Mouse (Mus musculus): ENCODE measurements around the gene Rph3al.

Rph3al gene

DNA sequence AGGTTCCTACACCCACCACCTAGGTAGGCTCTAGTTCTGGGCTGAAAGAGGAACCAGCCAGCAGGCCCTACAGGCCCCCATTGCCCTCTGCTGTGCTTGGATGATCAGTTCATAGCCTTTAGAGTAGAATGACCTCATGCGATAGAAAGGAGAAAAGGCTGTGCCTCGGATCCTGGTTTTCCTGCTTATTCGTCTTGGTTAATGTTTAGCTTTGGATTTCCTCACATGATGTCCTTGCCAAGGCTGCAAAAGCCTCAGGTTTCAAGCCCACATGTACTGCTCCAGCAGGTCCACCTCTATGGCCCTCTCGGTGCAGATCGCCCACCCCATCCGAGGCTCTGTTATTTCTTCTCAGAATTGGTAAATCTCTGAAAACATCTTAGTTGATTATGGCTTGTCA, 33.2 kb downstream of the Rph3al start:
- peak; percentile 20 to 61 for DNase-seq

DNA sequence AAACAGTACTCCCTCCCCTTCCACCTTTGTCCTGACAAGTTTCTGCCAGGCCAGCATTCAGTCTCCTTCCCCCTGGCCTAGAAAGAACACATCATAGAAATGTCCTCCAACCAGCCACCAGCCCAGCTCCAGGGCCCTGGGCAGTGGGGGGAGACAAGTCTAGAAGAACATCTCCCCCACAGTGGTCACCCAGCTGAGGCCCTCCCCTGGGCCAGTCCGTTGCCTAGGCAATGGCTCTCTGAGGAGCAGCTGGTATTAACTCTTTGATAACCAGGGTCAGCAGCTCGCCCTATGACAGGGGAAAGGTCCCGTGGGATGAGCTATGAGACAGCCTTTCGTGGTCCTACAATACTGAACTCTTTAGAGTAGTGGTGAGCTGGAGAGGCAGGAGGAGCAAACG, 33.7 kb downstream of the Rph3al start:
- DNase-seq, result no peak

DNA sequence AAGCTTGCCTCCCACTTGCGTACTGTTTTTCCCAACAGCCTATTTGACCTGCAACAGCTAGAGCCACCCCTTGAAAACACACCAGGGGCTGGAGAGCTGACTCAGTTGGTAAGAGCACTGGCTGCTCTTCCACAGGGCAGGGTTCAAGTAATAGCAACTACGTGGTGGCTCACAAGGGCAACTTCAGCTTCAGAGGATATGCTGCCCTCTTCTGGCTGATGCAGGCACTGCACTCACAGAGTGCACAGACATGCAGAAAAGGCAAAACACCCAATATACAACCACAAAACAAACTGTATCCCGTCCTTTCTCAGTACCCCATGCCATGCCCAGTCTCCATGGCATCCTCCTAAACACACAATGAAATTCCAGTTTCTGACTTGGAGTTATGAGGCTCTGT, 34.7 kb downstream of the Rph3al start:
- DNase-seq, result no peak

DNA sequence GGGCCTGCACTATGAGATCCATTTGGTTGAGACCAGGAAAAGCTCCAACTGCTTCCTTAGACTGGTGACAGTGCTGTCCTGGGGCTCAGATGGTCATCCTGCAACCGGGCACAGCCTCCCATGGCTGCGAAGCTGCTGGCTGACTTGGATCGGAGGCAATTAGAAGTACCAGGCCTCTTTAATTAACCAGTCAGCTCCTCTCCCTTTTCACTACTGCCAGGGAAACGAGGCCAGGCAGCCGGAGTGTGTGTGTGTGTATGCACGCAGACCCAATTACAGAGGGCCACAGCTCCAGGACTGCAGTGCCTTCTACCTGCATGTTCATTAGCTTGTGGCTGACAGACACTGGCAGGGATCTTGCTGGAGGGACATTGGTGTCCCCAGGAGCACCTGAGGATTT, 36.9 kb downstream of the Rph3al start:
- no peak for DNase-seq

DNA sequence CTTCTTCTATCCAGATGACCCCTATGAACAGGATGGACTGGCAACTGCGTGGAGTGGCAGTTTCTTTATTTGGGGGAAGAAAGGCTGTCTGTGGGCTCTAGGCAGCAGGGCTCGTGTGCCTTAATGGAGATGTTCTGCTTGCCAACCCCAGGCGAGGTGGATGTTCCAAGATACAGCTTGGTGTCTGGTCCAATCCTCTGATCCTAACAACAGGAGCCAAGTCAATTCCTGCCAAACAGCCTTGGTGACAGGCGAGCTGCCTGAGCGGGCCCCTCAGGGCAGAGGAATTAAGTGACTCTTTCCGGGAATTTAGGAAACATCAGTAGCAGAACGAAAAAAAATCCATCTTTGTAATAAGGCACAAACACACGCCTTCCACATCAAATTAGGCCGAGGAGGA, 38.6 kb downstream of the Rph3al start:
- DNase-seq, result no peak

DNA sequence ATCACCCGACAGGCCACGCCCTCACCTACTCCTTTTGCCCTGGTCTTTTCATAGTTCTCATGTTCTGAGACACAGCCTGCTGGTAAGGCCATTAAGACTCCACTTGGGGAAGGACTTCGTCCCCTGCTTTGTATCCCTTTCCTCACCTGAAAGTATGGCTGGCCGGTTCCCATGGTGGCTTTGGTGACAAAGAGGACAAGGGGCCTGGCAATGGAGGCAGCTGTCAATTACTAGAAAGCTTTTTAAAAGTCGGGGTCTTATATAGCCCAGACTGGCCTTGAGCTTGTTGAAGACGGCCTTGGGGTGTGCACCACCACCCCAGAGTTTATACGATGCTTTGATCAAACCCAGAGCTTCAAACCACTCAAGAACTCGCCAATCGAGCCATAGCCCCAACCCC, 39.7 kb downstream of the Rph3al start:
- no peak for DNase-seq

DNA sequence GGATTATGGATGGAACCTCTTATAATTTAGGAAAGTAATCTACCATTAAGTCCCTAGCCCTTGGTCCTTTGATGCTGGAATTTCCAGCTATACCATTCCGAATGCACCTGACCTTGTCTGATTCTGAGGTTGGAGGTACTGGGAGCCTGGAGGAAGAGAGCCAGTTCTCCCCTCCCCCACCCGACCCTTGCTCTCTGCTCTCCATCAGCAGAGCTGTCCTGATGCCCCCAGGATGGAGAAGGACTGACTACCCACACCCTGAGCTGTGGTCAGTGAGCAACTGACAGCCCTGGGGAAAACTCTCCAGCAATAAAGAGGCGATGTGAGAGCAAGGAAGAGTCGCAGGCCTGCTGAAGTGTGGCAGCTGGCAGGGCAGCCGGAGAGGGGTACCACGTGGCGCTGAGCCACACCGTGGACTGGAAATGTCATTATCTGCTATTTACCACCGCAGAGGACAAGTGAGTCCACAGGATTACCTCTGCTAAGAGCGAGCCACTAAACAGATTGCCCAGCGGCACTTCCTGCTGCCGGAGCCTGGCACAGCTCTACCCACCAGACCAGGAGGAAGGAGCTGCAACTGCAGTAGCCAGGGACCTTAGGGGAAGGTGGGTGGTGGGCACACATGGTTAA, 43.3 kb downstream of the Rph3al start:
- DNase-seq, result no peak

DNA sequence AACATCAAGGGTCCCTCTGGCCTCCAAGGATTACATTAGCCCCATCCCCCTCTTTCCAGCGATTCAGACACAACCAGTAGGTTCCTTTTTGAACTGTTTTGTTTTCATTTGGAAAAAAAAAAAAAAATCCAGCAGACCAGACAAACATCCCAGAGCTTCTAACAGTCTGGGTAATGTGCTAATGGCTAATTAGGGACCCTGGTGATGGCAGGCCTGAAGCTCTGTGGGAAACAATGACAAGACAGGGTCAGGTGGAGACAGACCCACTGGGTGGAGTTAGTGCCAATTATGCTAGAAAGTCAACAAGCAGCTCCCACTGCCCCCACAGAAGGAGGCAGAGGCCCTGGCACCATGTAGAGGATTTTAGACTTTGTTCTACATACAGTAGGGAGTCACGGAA, 44.3 kb downstream of the Rph3al start:
- DNase-seq, result no peak

DNA sequence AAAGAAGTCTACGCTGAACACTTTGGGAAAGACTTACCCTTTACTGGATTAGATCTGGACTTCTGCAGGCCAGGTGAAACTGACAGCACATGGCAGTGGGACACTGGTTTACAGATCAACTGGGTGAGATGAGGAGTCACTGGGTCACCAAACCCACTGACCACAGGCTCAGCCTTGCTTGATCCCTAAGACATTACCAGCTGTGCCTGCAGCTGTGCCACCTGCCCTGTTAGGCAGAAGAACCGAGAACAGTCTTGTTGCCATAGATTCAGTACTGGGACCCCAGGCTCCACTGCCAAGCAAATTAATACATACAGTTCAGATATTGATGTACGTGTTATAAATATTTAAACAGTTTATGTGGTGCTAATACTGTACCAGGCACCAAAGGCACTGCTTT, 50.9 kb downstream of the Rph3al start:
- DNase-seq, result no peak

DNA sequence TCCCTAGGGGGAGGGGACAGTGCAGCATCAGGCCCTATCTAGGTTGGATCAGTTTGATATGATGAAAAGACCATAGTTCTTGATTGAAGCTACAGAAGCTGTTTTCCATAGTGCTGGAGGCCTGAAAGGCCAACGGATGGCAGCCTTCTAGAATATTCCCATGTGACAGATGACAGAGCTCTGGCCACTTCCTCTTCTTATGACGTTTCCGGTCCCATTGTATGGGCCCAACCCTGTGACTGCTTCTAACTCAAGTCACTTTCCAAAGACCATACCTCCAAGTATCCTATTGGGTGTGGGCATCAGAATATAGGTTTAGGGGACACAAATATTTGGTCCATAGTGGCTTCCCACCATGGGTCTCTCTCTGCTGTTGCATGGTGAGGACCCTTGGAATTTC, 57.0 kb downstream of the Rph3al start:
- DNase-seq, result no peak

DNA sequence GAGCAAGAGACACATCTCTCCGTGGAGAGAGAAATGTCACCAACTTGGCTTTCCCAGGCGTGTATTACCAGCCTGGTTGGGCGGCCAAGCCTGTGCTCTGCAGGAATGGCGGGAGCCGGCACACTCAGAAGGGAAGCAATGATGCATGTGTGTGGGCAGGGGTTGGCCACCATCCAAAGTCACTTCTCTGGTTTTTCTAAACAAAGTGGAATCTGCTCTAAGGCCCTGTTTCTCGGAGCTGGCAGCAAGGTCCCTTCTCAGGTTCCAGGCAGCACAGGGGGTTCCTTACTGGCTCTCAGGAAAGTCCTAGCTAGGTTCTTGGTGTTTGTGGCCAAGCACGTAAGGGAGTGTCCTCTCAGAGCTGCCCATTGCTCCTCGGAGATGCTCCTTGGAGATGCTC, 58.2 kb downstream of the Rph3al start:
- peak; percentile 24 to 29 for DNase-seq

DNA sequence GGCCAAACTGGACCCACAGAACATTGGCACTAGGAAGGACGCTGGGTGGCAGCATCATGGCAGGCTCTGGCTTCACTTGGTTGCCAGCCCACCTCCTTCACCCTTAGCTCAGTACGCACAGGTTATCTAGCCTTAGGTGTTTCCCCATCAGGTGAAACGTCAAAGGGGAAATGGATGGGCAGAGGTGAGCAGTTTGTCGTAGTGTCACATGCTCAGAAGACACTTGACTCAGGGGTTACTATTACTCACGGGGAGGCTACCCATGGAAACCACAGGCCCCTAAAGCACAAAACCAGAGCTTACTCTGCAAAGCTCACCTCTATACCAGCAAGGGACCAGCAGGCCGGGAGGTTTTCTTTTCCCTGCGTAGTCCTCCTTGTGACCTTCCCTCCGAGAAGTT, 59.8 kb downstream of the Rph3al start:
- no peak for DNase-seq

DNA sequence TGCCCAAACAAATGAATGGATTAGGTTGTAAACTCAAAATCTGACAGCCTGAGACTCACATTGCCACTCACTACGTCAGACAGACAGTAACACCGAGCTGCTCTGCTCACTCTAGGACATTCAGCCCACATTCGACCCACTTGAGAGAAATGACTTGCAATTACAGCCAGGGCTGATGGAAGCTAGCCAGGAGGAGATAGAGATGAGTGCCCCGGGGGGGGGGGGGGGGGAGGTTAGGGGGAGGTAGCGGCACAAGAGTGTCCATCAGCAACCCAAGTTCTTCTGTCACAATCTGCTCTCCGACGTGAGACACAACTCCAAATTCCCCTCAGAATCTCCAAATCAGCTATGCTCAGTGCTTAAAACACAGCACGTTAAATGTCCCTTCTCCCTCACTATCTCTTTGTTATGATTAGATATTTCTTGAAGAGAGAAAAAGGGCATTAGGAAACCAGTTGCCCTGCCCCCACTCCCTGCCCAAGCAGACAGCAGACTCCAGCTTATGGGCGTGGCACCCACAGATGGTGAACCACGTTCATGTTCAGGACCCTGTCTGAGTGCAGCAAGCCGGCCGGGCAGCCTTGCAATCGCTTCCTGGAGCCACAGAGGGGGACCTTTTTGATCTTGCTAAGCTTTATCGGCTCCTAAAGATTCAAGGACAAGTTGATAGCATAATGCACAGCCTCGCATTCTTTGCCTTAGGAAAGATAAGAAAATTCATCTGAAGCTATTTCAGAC, 62.0 kb downstream of the Rph3al start:
- peak; percentile 27 to 28 for DNase-seq

DNA sequence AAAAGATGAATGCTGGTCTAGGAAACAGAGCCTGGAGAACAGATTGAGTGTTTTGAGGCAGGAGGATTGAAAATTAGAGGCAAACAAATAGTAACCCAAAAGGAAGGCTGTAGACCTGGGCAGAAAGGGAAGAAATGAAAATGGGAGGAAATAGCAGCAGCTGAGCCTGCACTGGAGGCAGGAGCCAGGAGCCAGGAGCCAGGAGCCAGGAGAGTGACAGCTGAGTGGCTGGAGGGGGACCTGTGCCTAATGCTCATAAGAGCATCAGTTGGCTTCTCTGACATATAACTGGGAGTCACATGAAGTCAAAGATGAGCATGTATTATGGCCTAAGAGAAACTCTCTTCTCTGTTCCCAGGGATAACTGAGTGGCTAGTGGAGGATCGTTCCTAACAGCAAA, 66.5 kb downstream of the Rph3al start:
- DNase-seq, result no peak

DNA sequence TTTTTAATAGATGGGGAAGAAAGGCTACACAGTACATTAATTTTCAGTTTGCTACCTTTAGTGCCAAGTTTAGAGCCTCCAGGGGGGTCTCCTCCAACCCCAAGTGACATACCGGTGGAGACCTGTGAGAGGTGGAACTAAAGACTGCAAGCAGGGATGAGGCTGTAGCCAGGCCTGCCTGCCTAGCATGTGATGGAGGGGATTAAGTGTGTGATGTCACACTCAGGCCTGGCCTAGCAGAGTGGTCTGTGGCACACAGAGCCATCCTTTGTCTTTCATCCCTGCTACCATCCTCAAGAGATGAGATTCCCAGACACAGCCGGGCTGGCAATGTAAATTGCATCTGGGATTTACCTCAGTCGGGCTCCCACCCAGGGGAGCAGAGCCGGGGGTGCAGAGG, 67.3 kb downstream of the Rph3al start:
- DNase-seq, result no peak

DNA sequence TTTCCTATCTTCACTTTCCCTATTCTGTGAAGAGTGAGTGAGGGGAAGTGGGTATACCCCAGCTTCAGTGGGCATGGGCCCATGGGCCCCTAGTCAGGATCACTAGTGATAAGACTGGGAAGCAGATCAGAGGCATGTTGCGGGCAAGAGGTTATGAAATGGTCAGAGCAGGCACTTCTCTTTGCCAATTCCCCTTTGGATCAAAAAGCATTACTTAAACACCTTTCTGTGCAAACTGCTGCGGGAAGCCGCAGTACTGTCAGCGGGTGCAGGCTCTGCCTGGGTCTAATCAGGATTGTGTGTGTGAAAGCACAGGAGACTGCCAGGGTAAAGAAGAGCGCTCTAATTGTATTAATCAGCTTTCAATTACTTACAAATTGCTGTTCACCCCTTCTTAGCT, 67.8 kb downstream of the Rph3al start:
- no peak for DNase-seq

DNA sequence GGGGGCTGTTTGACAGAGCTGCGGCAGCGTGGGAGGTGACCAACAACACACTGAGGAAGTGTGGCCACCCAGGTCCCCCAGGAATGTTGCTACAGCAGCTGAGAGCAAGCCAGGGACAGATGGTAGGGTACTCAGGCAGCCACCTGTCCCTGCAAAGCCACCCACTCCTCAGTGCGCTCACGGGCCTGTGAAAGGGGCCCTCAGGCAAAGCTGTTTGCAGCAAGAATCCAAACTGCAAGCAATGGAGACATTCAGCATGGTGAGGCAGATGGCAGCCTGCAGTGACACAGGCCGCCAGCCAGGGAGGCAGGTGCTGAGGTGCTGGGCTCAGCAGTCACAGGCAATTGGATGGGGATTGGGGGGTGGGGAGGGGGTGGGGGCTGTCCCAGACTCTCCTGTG, 68.3 kb downstream of the Rph3al start:
- no peak for DNase-seq

DNA sequence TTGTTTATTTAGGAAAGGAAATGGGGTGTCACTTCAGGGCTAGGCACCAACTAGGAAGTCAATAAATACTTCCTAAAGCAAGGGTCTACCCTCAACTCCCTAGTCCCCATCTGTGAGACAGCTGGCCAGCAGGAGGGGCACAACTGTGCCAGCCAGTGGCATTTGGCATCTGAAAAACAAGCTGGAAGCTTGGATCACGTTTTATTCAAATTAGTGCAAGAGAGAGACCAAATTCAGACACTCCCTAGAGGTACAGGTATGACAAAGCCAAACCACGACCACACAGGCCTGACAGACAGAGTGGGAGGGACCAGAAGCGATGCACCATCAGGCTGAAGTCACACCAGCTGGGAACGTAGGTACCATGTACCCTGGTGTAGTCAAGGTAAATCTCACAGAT, 71.4 kb downstream of the Rph3al start:
- DNase-seq, result no peak

DNA sequence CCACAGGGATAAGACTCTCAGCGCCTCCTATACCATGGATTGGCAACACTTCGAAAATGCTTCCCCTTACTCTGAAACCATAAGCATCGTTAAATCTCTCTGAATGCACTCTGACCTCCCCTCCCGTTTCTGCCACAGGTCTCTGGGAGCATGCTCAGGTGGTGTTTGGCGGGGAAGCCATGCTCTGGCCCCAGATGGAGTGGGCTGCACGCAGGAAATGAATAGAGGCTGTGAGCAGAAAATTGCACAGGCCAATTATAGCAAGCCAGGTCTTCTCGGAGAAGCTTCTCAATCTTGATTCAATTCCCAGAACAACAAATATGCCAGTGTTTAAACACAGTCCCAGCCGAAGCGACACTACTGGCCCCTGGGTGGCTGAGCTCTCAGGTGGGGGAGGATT, 72.4 kb downstream of the Rph3al start:
- no peak for DNase-seq

DNA sequence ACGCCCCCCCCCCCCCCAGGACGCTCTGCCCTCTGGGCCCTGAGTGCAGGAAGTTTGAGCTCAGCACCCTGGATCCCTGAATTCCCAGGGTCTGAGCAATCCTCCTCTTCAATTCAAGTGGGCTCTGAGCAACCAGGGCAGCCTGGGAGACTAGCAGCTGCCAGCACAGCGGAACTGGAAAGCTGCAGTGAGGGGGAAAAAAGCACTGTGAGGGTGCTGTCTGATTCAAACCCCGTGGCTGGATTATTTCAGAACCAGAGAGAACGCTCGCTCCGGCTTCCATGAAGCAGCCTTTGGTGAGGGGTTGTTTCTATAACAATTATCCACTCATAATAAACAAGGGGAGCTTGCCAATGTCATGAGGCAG, 73.0 kb downstream of the Rph3al start:
- no peak for DNase-seq

DNA sequence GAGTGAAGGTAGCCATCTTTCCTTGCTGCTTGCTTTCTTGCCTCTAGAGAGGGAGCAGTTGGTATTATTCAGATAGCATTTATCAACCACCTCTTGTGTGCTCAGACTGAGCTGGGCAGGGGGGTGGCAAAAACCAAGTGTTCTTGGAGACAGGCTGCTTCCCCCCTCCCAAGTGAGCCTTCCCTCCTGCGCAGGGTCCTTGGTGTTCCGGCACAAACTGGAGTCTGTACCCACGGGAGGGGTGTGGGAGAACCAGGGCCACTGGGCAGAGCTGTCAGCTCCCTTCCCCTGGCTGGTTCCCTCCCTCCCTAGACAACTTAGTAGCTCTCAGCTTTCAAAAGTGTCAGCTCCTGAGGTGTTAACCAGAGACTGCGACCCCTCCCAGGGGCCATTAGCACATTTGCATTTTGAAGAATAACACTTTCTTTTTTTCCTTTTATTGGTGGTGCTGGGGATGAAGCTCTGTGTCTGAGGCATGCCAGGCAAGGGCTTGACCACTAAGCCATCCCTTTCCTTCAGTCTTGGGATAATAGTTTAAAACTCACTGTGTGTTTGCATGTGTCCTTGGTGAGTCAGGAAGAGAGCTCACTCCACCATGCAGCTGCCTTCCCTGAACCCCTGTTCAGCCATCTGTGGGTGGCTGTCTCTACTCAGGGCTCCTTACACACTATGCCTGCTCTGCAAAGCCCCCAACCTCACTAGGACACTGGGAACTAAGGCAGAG, 73.5 kb downstream of the Rph3al start:
- no peak for DNase-seq

DNA sequence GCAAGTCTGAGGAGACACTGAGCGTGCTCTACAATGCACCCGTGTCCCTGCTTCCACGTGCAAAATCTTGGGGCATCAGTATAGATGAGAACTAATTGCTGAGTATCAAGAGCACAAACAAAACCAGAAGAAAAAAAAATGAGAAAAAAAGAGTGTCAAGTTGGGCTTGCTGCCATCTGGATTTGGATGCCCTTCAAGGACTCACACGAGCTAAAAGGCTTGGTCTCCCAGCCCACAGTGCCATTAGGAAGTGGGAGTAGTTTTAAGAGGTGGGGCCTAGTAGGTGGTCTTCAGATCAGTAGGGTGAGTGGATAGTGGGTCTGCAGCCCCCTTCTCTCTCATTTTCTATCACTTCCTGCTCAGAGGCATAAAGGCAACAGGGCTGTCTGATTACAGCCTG, 75.8 kb downstream of the Rph3al start:
- DNase-seq, result no peak

DNA sequence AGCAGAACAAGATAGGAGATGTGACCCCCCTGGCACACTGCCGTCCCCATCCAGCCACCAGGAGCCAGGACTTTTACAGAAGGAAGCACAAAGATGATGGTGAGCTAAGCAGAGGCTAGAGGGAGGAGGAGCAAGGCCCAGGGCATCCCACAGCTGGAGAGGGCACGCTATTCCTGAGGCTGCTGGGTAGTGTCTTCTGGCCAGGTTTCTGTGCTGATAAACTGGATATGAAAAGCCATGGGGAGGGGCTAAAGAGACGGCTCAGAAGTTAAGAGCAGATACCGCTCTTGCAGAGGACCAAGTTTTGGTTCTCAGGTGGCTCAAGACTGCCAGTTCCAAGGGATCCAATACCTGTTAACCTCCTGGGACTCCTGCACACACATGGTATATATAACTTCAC, 76.6 kb downstream of the Rph3al start:
- no peak for DNase-seq

DNA sequence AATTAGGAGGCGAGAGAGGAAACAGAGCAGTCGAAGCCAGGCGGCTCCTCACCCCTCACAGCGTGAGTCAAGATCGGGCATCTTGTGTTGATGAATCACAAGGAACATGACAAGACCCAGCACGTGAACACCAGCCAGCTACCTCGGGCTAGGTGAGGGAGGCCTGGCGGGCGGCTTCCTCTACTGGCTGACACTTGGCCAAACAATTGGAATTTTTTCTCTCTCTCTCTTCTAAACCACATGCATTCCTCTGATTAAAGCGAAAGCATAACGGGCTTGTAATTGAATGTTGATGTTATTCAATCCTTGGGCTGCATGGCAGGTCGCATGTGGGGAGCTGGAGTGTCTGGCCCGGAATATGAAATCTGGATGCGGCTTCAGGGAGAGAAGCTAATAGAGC, 77.0 kb downstream of the Rph3al start:
- DNase-seq, result peak; percentile 58 to 70

Data from lung, adult 18-20 months (tissue).